Mouse (Mus musculus) heart, embryonic 10.5 days (tissue): Measurements from ENCODE around the gene Rrp7a. TPM values are rescaled to one million over a fixed set of nuclear protein-coding genes. Genes with fewer than 3 reads are reported as not detected.

Source experiments
- DNase-seq: peaks from one replicate; pipeline ENCODE4 v3.0.0-alpha.2; 2017; ENCODE audit warnings: low spot score
- H3K27ac ChIP-seq: fragments of 300-500 bp; sonication (generic); 2 replicates; pipeline ENCODE4 v1.5.1; 2016; ENCODE audit warnings: mild to moderate bottlenecking
- H3K27me3 ChIP-seq: fragments of 300-500 bp; sonication (generic); 2 replicates; pipeline ENCODE4 v1.6.1; 2016; ENCODE audit warnings: mild to moderate bottlenecking; ENCODE audit not compliant: poor library complexity, insufficient read depth, severe bottlenecking
- H3K36me3 ChIP-seq: fragments of 300-500 bp; sonication (generic); 2 replicates; pipeline ENCODE4 v1.6.1; 2016; ENCODE audit warnings: mild to moderate bottlenecking, moderate library complexity
- H3K4me1 ChIP-seq: fragments of 300-500 bp; sonication (generic); 2 replicates; pipeline ENCODE4 v1.6.1; 2016; ENCODE audit warnings: mild to moderate bottlenecking
- H3K4me3 ChIP-seq: fragments of 300-500 bp; sonication (generic); 2 replicates; pipeline ENCODE4 v1.5.1; 2016; ENCODE audit warnings: mild to moderate bottlenecking, moderate library complexity
- H3K9me3 ChIP-seq: fragments of 300-500 bp; sonication (generic); 2 replicates; pipeline ENCODE4 v1.6.1; 2016; ENCODE audit warnings: mild to moderate bottlenecking, moderate library complexity
- WGBS: fragments of 180-500 bp; shearing (Covaris S2); methylation state at CpG from one replicate; pipeline ENCODE4 v1.1.7; 2016; 5-methylcytosine and 5-hydroxymethylcytosine counted together
- polyA plus RNA-seq: library from polyadenylated mRNA; unstranded; fragments of >200 nt; fragmentation: Nextera tagmentation; extraction: Ambion mirVana; gene quantifications from 2 replicates; pipeline ENCODE4 v1.2.1, GENCODE M21; 2016

Gene Rrp7a
- polyA plus RNA-seq, 1 experiment from 2014 or later = 64.6 TPM

GRCm38 (mm10) chr15:83164971-83165471, 42.4 kb upstream of the Rrp7a start:
- Histone ChIP-seq H3K27ac (peak overlapping the region; percentile 71), H3K36me3 (peaks cover 38% of the 10 kb centered on the region), H3K4me1 (peaks cover 50% of the 10 kb centered on the region), H3K4me3 (peak overlapping the region; percentile 3; the same call in 1 of the 2 replicates), H3K9me3 (no peaks in the 10 kb centered on the region), H3K27me3 (no peaks in the 10 kb centered on the region)
- WGBS = 41% methylated on average over 5 of the region's 5 CpGs
- DNase-seq = peak; percentile 87

GRCm38 (mm10) chr15:83162818-83163485, 40.4 kb upstream of the Rrp7a start:
- peaks cover 40% of the 10 kb centered on the region for H3K4me1 ChIP-seq
- 83% methylated on average over 11 of the region's 11 CpGs for WGBS

GRCm38 (mm10) chr15:83162001-83162400, 39.4 kb upstream of the Rrp7a start:
- no peak for DNase-seq
- H3K36me3 ChIP-seq = peaks cover 67% of the 10 kb centered on the region
- H3K4me3 ChIP-seq = no peak overlapping the region
- peaks cover 37% of the 10 kb centered on the region for H3K4me1 ChIP-seq
- no peaks in the 10 kb centered on the region for H3K27me3 ChIP-seq
- WGBS = 83% methylated on average over 4 of the region's 4 CpGs
- H3K27ac ChIP-seq = no peak overlapping the region
- H3K9me3 ChIP-seq = no peaks in the 10 kb centered on the region

More at GRCm38 (mm10) chr15:83162818-83163485, 40.4 kb upstream of the Rrp7a start:
- Histone ChIP-seq H3K27me3 (no peaks in the 10 kb centered on the region), H3K4me3 (no peak overlapping the region), H3K9me3 (no peaks in the 10 kb centered on the region), H3K27ac (peak overlapping the region; percentile 36; the same call in 1 of the 2 replicates), H3K36me3 (peaks cover 58% of the 10 kb centered on the region)
- DNase-seq = no peak

- no peaks in the 10 kb centered on the region for H3K9me3 ChIP-seq
- no peaks in the 10 kb centered on the region for H3K27me3 ChIP-seq
- H3K27ac ChIP-seq = no peak overlapping the region
- H3K4me3 ChIP-seq = no peak overlapping the region
- WGBS = 52% methylated on average over 10 of the region's 10 CpGs
- DNase-seq = no peak
- H3K36me3 ChIP-seq = peaks cover 70% of the 10 kb centered on the region
- peaks cover 30% of the 10 kb centered on the region for H3K4me1 ChIP-seq
Observed at GRCm38 (mm10) chr15:83161062-83161748, 38.6 kb upstream of the Rrp7a start.

- WGBS = 88% methylated on average over 4 of the region's 4 CpGs
- H3K36me3 ChIP-seq = peaks cover 71% of the 10 kb centered on the region
Observed at GRCm38 (mm10) chr15:83160561-83160960, 38.0 kb upstream of the Rrp7a start.

GRCm38 (mm10) chr15:83159823-83160222, 37.2 kb upstream of the Rrp7a start:
- Histone ChIP-seq H3K9me3 (no peaks in the 10 kb centered on the region), H3K27me3 (no peaks in the 10 kb centered on the region), H3K36me3 (peaks cover 72% of the 10 kb centered on the region), H3K4me1 (peaks cover 20% of the 10 kb centered on the region), H3K4me3 (no peak overlapping the region), H3K27ac (no peak overlapping the region)
- no peak for DNase-seq
- 96% methylated on average over 9 of the region's 9 CpGs for WGBS

More at GRCm38 (mm10) chr15:83160561-83160960, 38.0 kb upstream of the Rrp7a start:
- no peaks in the 10 kb centered on the region for H3K27me3 ChIP-seq
- no peak overlapping the region for H3K4me3 ChIP-seq
- no peak for DNase-seq
- no peaks in the 10 kb centered on the region for H3K9me3 ChIP-seq
- peaks cover 28% of the 10 kb centered on the region for H3K4me1 ChIP-seq
- H3K27ac ChIP-seq = no peak overlapping the region

- no peak for DNase-seq
- peaks cover 81% of the 10 kb centered on the region for H3K36me3 ChIP-seq
- 94% methylated on average over 7 of the region's 7 CpGs for WGBS
- H3K9me3 ChIP-seq = no peaks in the 10 kb centered on the region
- no peak overlapping the region for H3K27ac ChIP-seq
- peaks cover 18% of the 10 kb centered on the region for H3K4me1 ChIP-seq
- H3K4me3 ChIP-seq = no peak overlapping the region
- H3K27me3 ChIP-seq = no peaks in the 10 kb centered on the region
Observed at GRCm38 (mm10) chr15:83158587-83159160, 36.1 kb upstream of the Rrp7a start.

- no peak for DNase-seq
- Histone ChIP-seq H3K4me3 (no peak overlapping the region), H3K9me3 (no peaks in the 10 kb centered on the region), H3K27me3 (no peaks in the 10 kb centered on the region), H3K4me1 (peaks cover 12% of the 10 kb centered on the region), H3K36me3 (peaks cover 83% of the 10 kb centered on the region), H3K27ac (no peak overlapping the region)
- 95% methylated on average over 6 of the region's 6 CpGs for WGBS
Observed at GRCm38 (mm10) chr15:83157667-83158064, 35.1 kb upstream of the Rrp7a start.

- peak; percentile 85 for DNase-seq
- peaks cover 78% of the 10 kb centered on the region for H3K36me3 ChIP-seq
- 70% methylated on average over 11 of the region's 11 CpGs for WGBS
- no peaks in the 10 kb centered on the region for H3K9me3 ChIP-seq
- H3K27ac ChIP-seq = no peak overlapping the region
- H3K4me1 ChIP-seq = peaks cover 11% of the 10 kb centered on the region
- H3K27me3 ChIP-seq = no peaks in the 10 kb centered on the region
- H3K4me3 ChIP-seq = no peak overlapping the region
Observed at GRCm38 (mm10) chr15:83156929-83157666, 34.5 kb upstream of the Rrp7a start.

GRCm38 (mm10) chr15:83155672-83156419, 33.2 kb upstream of the Rrp7a start:
- no peaks in the 10 kb centered on the region for H3K27me3 ChIP-seq
- DNase-seq = no peak
- 85% methylated on average over 6 of the region's 6 CpGs for WGBS
- no peak overlapping the region for H3K4me3 ChIP-seq
- peaks cover 4% of the 10 kb centered on the region; the same call in 1 of the 2 replicates for H3K4me1 ChIP-seq
- H3K27ac ChIP-seq = no peak overlapping the region
- H3K9me3 ChIP-seq = no peaks in the 10 kb centered on the region
- H3K36me3 ChIP-seq = peaks cover 67% of the 10 kb centered on the region

GRCm38 (mm10) chr15:83154309-83154708, 31.7 kb upstream of the Rrp7a start:
- Histone ChIP-seq H3K4me3 (no peak overlapping the region), H3K27me3 (no peaks in the 10 kb centered on the region), H3K9me3 (no peaks in the 10 kb centered on the region), H3K36me3 (peaks cover 52% of the 10 kb centered on the region), H3K27ac (no peak overlapping the region), H3K4me1 (peaks cover 4% of the 10 kb centered on the region; the same call in 1 of the 2 replicates)
- WGBS = 92% methylated on average over 7 of the region's 7 CpGs
- no peak for DNase-seq

GRCm38 (mm10) chr15:83150694-83151093, 28.1 kb upstream of the Rrp7a start:
- 89% methylated on average over 4 of the region's 4 CpGs for WGBS
- Histone ChIP-seq H3K4me3 (no peak overlapping the region), H3K36me3 (peaks cover 39% of the 10 kb centered on the region), H3K4me1 (peaks cover 7% of the 10 kb centered on the region; the same call in 1 of the 2 replicates), H3K27ac (no peak overlapping the region), H3K9me3 (no peaks in the 10 kb centered on the region), H3K27me3 (no peaks in the 10 kb centered on the region)
- no peak for DNase-seq
